Mouse (Mus musculus) C2C12 (cell line): ENCODE data around the gene Nfxl1.

Source experiments
- CEBPB ChIP-seq: IDR thresholded peaks from one replicate; pipeline ENCODE4 v1.6.1; 2011; ENCODE audit warnings: low read depth, mild to moderate bottlenecking, control low read depth, moderate library complexity
- CTCF ChIP-seq: IDR thresholded peaks from one replicate; pipeline ENCODE4 v1.5.1; 2011; ENCODE audit not compliant: control insufficient read depth, insufficient read depth, insufficient read length
- MAX ChIP-seq: IDR thresholded peaks from one replicate; pipeline ENCODE4 v1.6.1; 2011; ENCODE audit warnings: mild to moderate bottlenecking, control low read depth
- MYOD1 ChIP-seq: IDR thresholded peaks from one replicate; pipeline ENCODE4 v1.6.1; 2011; ENCODE audit warnings: low read depth; ENCODE audit not compliant: control insufficient read depth, insufficient read length
- MYOG ChIP-seq: IDR thresholded peaks from one replicate; pipeline ENCODE4 v1.6.1; 2011; ENCODE audit not compliant: control insufficient read depth, insufficient read length; ENCODE audit errors: extremely low read depth
- USF1 ChIP-seq: IDR thresholded peaks from one replicate; pipeline ENCODE4 v1.6.1; 2011; ENCODE audit warnings: low read depth, mild to moderate bottlenecking, control low read depth, moderate library complexity

- no peak for TF ChIP-seq CTCF
- no peak for TF ChIP-seq MAX
- TF ChIP-seq CEBPB: no peak
- TF ChIP-seq MYOG: no peak
- TF ChIP-seq MYOD1: no peak
- no peak for TF ChIP-seq USF1
These were observed 94.6 kb downstream of the Nfxl1 start for GRCm38 (mm10) chr5:72464932-72465331.
